Mouse (Mus musculus) common myeloid progenitor, adult 5-6 weeks (primary cell): ENCODE data around the gene Cd55b. TPM values are rescaled to one million over a fixed set of nuclear protein-coding genes. Genes with fewer than 3 reads are reported as not detected.
"Not testable (repeated sequence)": the region's sequence is repeated elsewhere in the genome, so short reads cannot be mapped to it uniquely, and the experiment has no call there.

ENCODE experiments used
- ATAC-seq: replicated peaks from 2 replicates; pipeline ENCODE4 v1.8.0; 2016; ENCODE audit warnings: low read depth, mild to moderate bottlenecking, moderate TSS enrichment, inconsistent platforms; ENCODE audit not compliant: poor library complexity, severe bottlenecking
- total RNA-seq: library from RNA; stranded (forward); fragments of 200-1000, 187-1606 nt; gene quantifications from 2 replicates; pipeline ENCODE4 v1.2.3, GENCODE M21; 2017

The Cd55b gene
- not detected in 2 replicates for total RNA-seq

GRCm38 (mm10) chr1:130422664-130423111 is at the start of gene Cd55b:
Gene Cd55b, minus strand, starts transcription at chr1:130423009.
- ATAC-seq, result no peak

- no peak for ATAC-seq
These were observed 47.3 kb upstream of the Cd55b start for GRCm38 (mm10) chr1:130470074-130470473.

- ATAC-seq, result no peak
These were observed 44.6 kb upstream of the Cd55b start for GRCm38 (mm10) chr1:130467453-130467852.

GRCm38 (mm10) chr1:130464173-130464572 is 41.4 kb upstream of the Cd55b start:
- no peak for ATAC-seq

GRCm38 (mm10) chr1:130462867-130463266 is 40.1 kb upstream of the Cd55b start:
- no peak for ATAC-seq

GRCm38 (mm10) chr1:130462084-130462861 is 39.5 kb upstream of the Cd55b start, which contains the start of gene Cd55:
Gene Cd55, minus strand, starts transcription at chr1:130462744.
- ATAC-seq, result peak; percentile 93

- ATAC-seq, result no peak
These were observed 32.3 kb upstream of the Cd55b start for GRCm38 (mm10) chr1:130455111-130455510.

GRCm38 (mm10) chr1:130442930-130443329 is 20.1 kb upstream of the Cd55b start:
- ATAC-seq, result not testable (repeated sequence)

- no peak for ATAC-seq
These were observed 8.1 kb upstream of the Cd55b start for GRCm38 (mm10) chr1:130430920-130431319.

- peak; percentile 58 for ATAC-seq
These were observed 5.9 kb upstream of the Cd55b start for GRCm38 (mm10) chr1:130428667-130429066.

- ATAC-seq, result not testable (repeated sequence)
These were observed 4.5 kb upstream of the Cd55b start for GRCm38 (mm10) chr1:130427175-130427853.

- ATAC-seq, result peak; percentile 52; the same call in 1 of the 2 replicates
These were observed 776 bp downstream of the Cd55b start for GRCm38 (mm10) chr1:130422033-130422432.

- ATAC-seq, result peak; percentile 81
These were observed 25.7 kb downstream of the Cd55b start for GRCm38 (mm10) chr1:130397109-130397508.

- peak; percentile 42; the same call in 1 of the 2 replicates for ATAC-seq
These were observed 35.5 kb downstream of the Cd55b start for GRCm38 (mm10) chr1:130387282-130387681.

- peak; percentile 45 for ATAC-seq
These were observed 44.9 kb downstream of the Cd55b start for GRCm38 (mm10) chr1:130377726-130378429.

- peak; percentile 45 for ATAC-seq
These were observed 48.5 kb downstream of the Cd55b start for GRCm38 (mm10) chr1:130374173-130374785.

- ATAC-seq, result peak; percentile 65
These were observed 49.3 kb downstream of the Cd55b start for GRCm38 (mm10) chr1:130373398-130374083.

GRCm38 (mm10) chr1:130371895-130372528 is 50.8 kb downstream of the Cd55b start:
- ATAC-seq, result peak; percentile 73

- no peak for ATAC-seq
These were observed 51.5 kb downstream of the Cd55b start for GRCm38 (mm10) chr1:130371291-130371690.
